Mouse (Mus musculus): ENCODE data around the gene Rgs5. TPM values are rescaled to one million over a fixed set of nuclear protein-coding genes. Genes with fewer than 3 reads are reported as not detected.

The Rgs5 gene
- polyA plus RNA-seq, 1 experiment from 2014 or later: 17.2 TPM

DNA sequence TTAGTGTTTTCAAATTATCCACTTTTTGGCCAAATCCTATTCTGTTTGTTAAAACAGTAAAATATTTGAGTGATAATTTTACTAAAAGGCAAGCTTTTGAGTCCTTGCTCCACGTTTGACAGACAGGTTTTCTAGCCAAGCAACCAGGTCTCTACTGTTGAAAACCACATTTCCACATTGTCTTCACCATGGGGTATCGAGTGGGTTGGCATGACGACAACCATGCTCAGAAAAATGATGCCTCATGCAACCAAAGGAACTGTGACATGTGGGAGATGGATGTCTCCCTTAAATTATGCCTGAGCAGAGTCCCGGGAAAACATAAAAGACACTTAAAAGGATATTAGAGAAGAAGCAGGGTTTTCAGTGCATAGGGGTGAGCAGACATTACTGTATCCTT lies 41.9 kb downstream of the Rgs5 start:
- Histone ChIP-seq H3K4me1 (ENCODE audit: control insufficient read depth, insufficient read depth, low read length) (no peaks in the 10 kb centered on the region), H3K27me3 (replicated peaks; ENCODE audit: control insufficient read depth, insufficient read depth, low read length) (no peaks in the 10 kb centered on the region), H3K36me3 (ENCODE audit: control insufficient read depth, insufficient read depth, low read length) (no peaks in the 10 kb centered on the region), H3K9ac (ENCODE audit: low read length) (no peak overlapping the region), H3K9me3 (replicated peaks; ENCODE audit: control insufficient read depth, low read length) (no peaks in the 10 kb centered on the region), H3K4me2 (ENCODE audit: low read length) (no peak overlapping the region), H3K4me3 (ENCODE audit: low read depth, low read length) (no peak overlapping the region), H3K27ac (ENCODE audit: low read depth, low read length) (no peak overlapping the region)
- DNase-seq (ENCODE audit: low spot score) (no peak), ATAC-seq (no peak)
- WGBS: 75% methylated on average over 4 of the region's 4 CpGs

DNA sequence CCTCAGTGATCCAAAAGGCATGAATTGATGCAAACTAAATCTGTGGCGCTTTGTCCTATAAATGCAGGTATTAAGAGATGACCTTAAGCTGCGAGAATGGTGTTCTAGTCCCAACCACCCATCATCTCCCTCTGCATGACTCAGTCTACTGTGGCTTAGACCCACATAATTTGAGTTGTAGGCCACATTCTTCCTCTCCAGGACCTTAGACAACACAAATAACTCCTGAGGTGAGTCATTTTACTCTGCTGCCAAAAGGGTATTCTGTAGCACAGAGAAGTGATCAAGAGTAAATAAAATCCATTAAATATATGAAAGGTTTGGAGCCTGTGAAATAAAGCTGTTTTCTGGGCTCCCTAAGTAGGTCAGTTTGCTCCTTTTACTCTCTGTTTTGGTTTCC lies 43.9 kb downstream of the Rgs5 start:
- no peaks in the 10 kb centered on the region for H3K36me3 ChIP-seq (ENCODE audit: control insufficient read depth, insufficient read depth, low read length)
- H3K9me3 ChIP-seq (replicated peaks; ENCODE audit: control insufficient read depth, low read length): no peaks in the 10 kb centered on the region
- no peak overlapping the region for H3K27ac ChIP-seq (ENCODE audit: low read depth, low read length)
- no peaks in the 10 kb centered on the region for H3K4me1 ChIP-seq (ENCODE audit: control insufficient read depth, insufficient read depth, low read length)
- ATAC-seq: no peak
- H3K9ac ChIP-seq (ENCODE audit: low read length): no peak overlapping the region
- H3K27me3 ChIP-seq (replicated peaks; ENCODE audit: control insufficient read depth, insufficient read depth, low read length): no peaks in the 10 kb centered on the region
- WGBS: 93% methylated on average over 2 of the region's 2 CpGs
- no peak for DNase-seq (ENCODE audit: low spot score)
- no peak overlapping the region for H3K4me3 ChIP-seq (ENCODE audit: low read depth, low read length)
- no peak overlapping the region for H3K4me2 ChIP-seq (ENCODE audit: low read length)

GRCm38 (mm10) chr1:169704395-169705087 lies 49.2 kb downstream of the Rgs5 start:
- Histone ChIP-seq H3K9me3 (replicated peaks; ENCODE audit: control insufficient read depth, low read length) (no peaks in the 10 kb centered on the region), H3K27ac (ENCODE audit: low read depth, low read length) (no peak overlapping the region)
- WGBS: 93% methylated on average over 4 of the region's 4 CpGs

DNA sequence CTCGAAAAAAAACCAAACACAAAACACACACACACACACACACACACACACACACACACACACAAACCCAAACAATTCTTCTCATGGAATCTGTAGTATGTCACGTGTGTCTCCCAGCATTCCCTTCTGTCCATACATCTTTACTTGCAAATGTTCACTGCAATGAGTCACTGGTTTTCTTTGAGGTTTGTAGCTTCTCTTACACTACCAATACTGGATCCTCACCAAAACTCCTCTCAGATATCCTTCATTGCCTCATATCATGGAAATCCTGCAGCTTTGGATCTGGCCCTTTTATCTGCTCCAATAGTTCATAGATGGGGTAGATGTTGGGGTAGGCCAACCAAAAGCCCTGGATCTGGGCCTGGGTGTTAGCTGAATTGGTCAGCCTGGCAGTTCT lies 66.5 kb downstream of the Rgs5 start:
- ATAC-seq (no peak), DNase-seq (ENCODE audit: low spot score) (no peak)
- Histone ChIP-seq H3K36me3 (ENCODE audit: control insufficient read depth, insufficient read depth, low read length) (no peaks in the 10 kb centered on the region), H3K27me3 (replicated peaks; ENCODE audit: control insufficient read depth, insufficient read depth, low read length) (no peaks in the 10 kb centered on the region), H3K9me3 (replicated peaks; ENCODE audit: control insufficient read depth, low read length) (no peaks in the 10 kb centered on the region), H3K9ac (ENCODE audit: low read length) (no peak overlapping the region), H3K4me3 (ENCODE audit: low read depth, low read length) (no peak overlapping the region), H3K4me2 (ENCODE audit: low read length) (no peak overlapping the region), H3K27ac (ENCODE audit: low read depth, low read length) (no peak overlapping the region), H3K4me1 (ENCODE audit: control insufficient read depth, insufficient read depth, low read length) (no peaks in the 10 kb centered on the region)
- 93% methylated on average over 2 of the region's 2 CpGs for WGBS

More at GRCm38 (mm10) chr1:169704395-169705087, 49.2 kb downstream of the Rgs5 start:
- Histone ChIP-seq H3K4me1 (ENCODE audit: control insufficient read depth, insufficient read depth, low read length) (no peaks in the 10 kb centered on the region), H3K4me3 (ENCODE audit: low read depth, low read length) (no peak overlapping the region), H3K4me2 (ENCODE audit: low read length) (no peak overlapping the region), H3K9ac (ENCODE audit: low read length) (no peak overlapping the region), H3K36me3 (ENCODE audit: control insufficient read depth, insufficient read depth, low read length) (no peaks in the 10 kb centered on the region), H3K27me3 (replicated peaks; ENCODE audit: control insufficient read depth, insufficient read depth, low read length) (no peaks in the 10 kb centered on the region)
- DNase-seq (ENCODE audit: low spot score) (no peak), ATAC-seq (no peak)

- ATAC-seq (no peak), DNase-seq (ENCODE audit: low spot score) (no peak)
- 75% methylated on average over 3 of the region's 3 CpGs for WGBS
Observed at GRCm38 (mm10) chr1:169726319-169726718, 71.0 kb downstream of the Rgs5 start.

GRCm38 (mm10) chr1:169730599-169731100 lies 75.3 kb downstream of the Rgs5 start:
- H3K36me3 ChIP-seq (ENCODE audit: control insufficient read depth, insufficient read depth, low read length): no peaks in the 10 kb centered on the region
- no peaks in the 10 kb centered on the region for H3K9me3 ChIP-seq (replicated peaks; ENCODE audit: control insufficient read depth, low read length)
- ATAC-seq (no peak), DNase-seq (ENCODE audit: low spot score) (no peak)
- H3K9ac ChIP-seq (ENCODE audit: low read length): no peak overlapping the region
- H3K4me1 ChIP-seq (ENCODE audit: control insufficient read depth, insufficient read depth, low read length): no peaks in the 10 kb centered on the region
- no peaks in the 10 kb centered on the region for H3K27me3 ChIP-seq (replicated peaks; ENCODE audit: control insufficient read depth, insufficient read depth, low read length)
- H3K27ac ChIP-seq (ENCODE audit: low read depth, low read length): no peak overlapping the region
- no peak overlapping the region for H3K4me3 ChIP-seq (ENCODE audit: low read depth, low read length)
- WGBS: 71% methylated on average over 7 of the region's 7 CpGs
- no peak overlapping the region for H3K4me2 ChIP-seq (ENCODE audit: low read length)

More at GRCm38 (mm10) chr1:169726319-169726718, 71.0 kb downstream of the Rgs5 start:
- Histone ChIP-seq H3K4me1 (ENCODE audit: control insufficient read depth, insufficient read depth, low read length) (no peaks in the 10 kb centered on the region), H3K9ac (ENCODE audit: low read length) (no peak overlapping the region), H3K36me3 (ENCODE audit: control insufficient read depth, insufficient read depth, low read length) (no peaks in the 10 kb centered on the region), H3K27me3 (replicated peaks; ENCODE audit: control insufficient read depth, insufficient read depth, low read length) (no peaks in the 10 kb centered on the region), H3K27ac (ENCODE audit: low read depth, low read length) (no peak overlapping the region), H3K9me3 (replicated peaks; ENCODE audit: control insufficient read depth, low read length) (no peaks in the 10 kb centered on the region), H3K4me2 (ENCODE audit: low read length) (no peak overlapping the region), H3K4me3 (ENCODE audit: low read depth, low read length) (no peak overlapping the region)

- no peak overlapping the region for H3K9ac ChIP-seq (ENCODE audit: low read length)
- H3K4me1 ChIP-seq (ENCODE audit: control insufficient read depth, insufficient read depth, low read length): no peaks in the 10 kb centered on the region
- no peaks in the 10 kb centered on the region for H3K27me3 ChIP-seq (replicated peaks; ENCODE audit: control insufficient read depth, insufficient read depth, low read length)
- H3K4me2 ChIP-seq (ENCODE audit: low read length): no peak overlapping the region
- no peak overlapping the region for H3K4me3 ChIP-seq (ENCODE audit: low read depth, low read length)
- 94% methylated on average over 6 of the region's 6 CpGs for WGBS
- H3K36me3 ChIP-seq (ENCODE audit: control insufficient read depth, insufficient read depth, low read length): no peaks in the 10 kb centered on the region
- DNase-seq (ENCODE audit: low spot score): no peak
- no peaks in the 10 kb centered on the region for H3K9me3 ChIP-seq (replicated peaks; ENCODE audit: control insufficient read depth, low read length)
- no peak for ATAC-seq
- H3K27ac ChIP-seq (ENCODE audit: low read depth, low read length): no peak overlapping the region
Observed at GRCm38 (mm10) chr1:169736139-169736538, 80.8 kb downstream of the Rgs5 start.

DNA sequence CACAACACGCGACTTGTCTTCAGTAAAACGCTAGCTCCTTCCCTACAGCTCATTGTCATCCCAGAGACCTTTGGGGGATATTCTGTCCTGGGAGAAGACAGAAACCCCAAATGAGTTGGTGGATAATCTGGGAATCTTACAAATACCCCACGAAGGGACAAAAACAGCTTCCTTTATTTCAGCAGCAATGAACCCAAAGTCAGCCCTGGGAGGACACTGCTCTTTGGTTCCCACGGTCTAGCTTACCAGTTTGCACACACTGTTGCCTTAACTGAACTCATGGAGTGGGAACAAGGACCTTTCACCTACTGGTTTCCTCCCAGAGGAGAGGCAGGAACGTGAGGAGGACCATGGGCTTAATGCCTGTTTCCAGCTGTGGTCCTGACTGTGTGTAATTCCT lies 81.9 kb downstream of the Rgs5 start:
- H3K36me3 ChIP-seq (ENCODE audit: control insufficient read depth, insufficient read depth, low read length): no peaks in the 10 kb centered on the region
- no peak overlapping the region for H3K4me2 ChIP-seq (ENCODE audit: low read length)
- no peaks in the 10 kb centered on the region for H3K4me1 ChIP-seq (ENCODE audit: control insufficient read depth, insufficient read depth, low read length)
- no peak overlapping the region for H3K4me3 ChIP-seq (ENCODE audit: low read depth, low read length)
- H3K27me3 ChIP-seq (replicated peaks; ENCODE audit: control insufficient read depth, insufficient read depth, low read length): no peaks in the 10 kb centered on the region
- DNase-seq (ENCODE audit: low spot score) (no peak), ATAC-seq (no peak)
- 87% methylated on average over 6 of the region's 6 CpGs for WGBS
- H3K9ac ChIP-seq (ENCODE audit: low read length): no peak overlapping the region
- H3K27ac ChIP-seq (ENCODE audit: low read depth, low read length): no peak overlapping the region
- H3K9me3 ChIP-seq (replicated peaks; ENCODE audit: control insufficient read depth, low read length): no peaks in the 10 kb centered on the region

- WGBS: 81% methylated on average over 5 of the region's 5 CpGs
Observed at GRCm38 (mm10) chr1:169741147-169741546, 85.8 kb downstream of the Rgs5 start.

More at GRCm38 (mm10) chr1:169741147-169741546, 85.8 kb downstream of the Rgs5 start:
- Histone ChIP-seq H3K4me3 (ENCODE audit: low read depth, low read length) (no peak overlapping the region), H3K36me3 (ENCODE audit: control insufficient read depth, insufficient read depth, low read length) (no peaks in the 10 kb centered on the region), H3K9ac (ENCODE audit: low read length) (no peak overlapping the region), H3K4me1 (ENCODE audit: control insufficient read depth, insufficient read depth, low read length) (no peaks in the 10 kb centered on the region), H3K9me3 (replicated peaks; ENCODE audit: control insufficient read depth, low read length) (no peaks in the 10 kb centered on the region), H3K4me2 (ENCODE audit: low read length) (no peak overlapping the region), H3K27me3 (replicated peaks; ENCODE audit: control insufficient read depth, insufficient read depth, low read length) (no peaks in the 10 kb centered on the region), H3K27ac (ENCODE audit: low read depth, low read length) (no peak overlapping the region)
- ATAC-seq (no peak), DNase-seq (ENCODE audit: low spot score) (no peak)
